Mouse (Mus musculus) myocyte (in vitro differentiated cells): ENCODE measurements at regions not wholly inside any gene's neighbourhood (a gene's known extent, or its start where the extent isn't known, plus 50 kb on each side); places are given as distances from the start of the nearest gene placed in this dataset.

ENCODE experiments used
- CEBPB ChIP-seq: IDR thresholded peaks from 2 replicates; pipeline ENCODE4 v1.6.1; 2011; ENCODE audit warnings: mild to moderate bottlenecking, moderate library complexity; ENCODE audit not compliant: poor library complexity, insufficient read depth, severe bottlenecking
- E2F4 ChIP-seq: IDR thresholded peaks from one replicate; pipeline ENCODE4 v1.6.1; 2011; ENCODE audit warnings: mild to moderate bottlenecking, control low read depth, moderate library complexity; ENCODE audit not compliant: insufficient read depth
- MAX ChIP-seq: IDR thresholded peaks from one replicate; pipeline ENCODE4 v1.6.1; 2011; ENCODE audit warnings: low read depth, mild to moderate bottlenecking, control low read depth
- MYOD1 ChIP-seq, 3 experiments: IDR thresholded peaks; one replicate each; pipeline ENCODE4 v1.6.1; 2011; ENCODE audit warnings: control low read depth in 2 of 3, low read depth in 2 of 3, mild to moderate bottlenecking in 2 of 3, moderate library complexity in 1 of 3; ENCODE audit not compliant: insufficient read length in 2 of 3, control insufficient read depth in 1 of 3
- MYOG ChIP-seq, 3 experiments: IDR thresholded peaks; one replicate each; pipeline ENCODE4 v1.6.1; 2011; ENCODE audit warnings: control low read depth in 2 of 3, low read depth in 2 of 3, mild to moderate bottlenecking in 2 of 3; ENCODE audit not compliant: insufficient read length in 2 of 3, control insufficient read depth in 1 of 3, insufficient read depth in 1 of 3
- POLR2A ChIP-seq: IDR thresholded peaks from one replicate; pipeline ENCODE4 v1.6.1; 2011; ENCODE audit warnings: low read depth, mild to moderate bottlenecking, control low read depth, moderate library complexity; ENCODE audit not compliant: insufficient read length
- POLR2AphosphoS2 ChIP-seq: IDR thresholded peaks from one replicate; pipeline ENCODE4 v1.6.1; 2011; ENCODE audit warnings: low read depth, control low read depth; ENCODE audit not compliant: insufficient read length
- REST ChIP-seq: IDR thresholded peaks from one replicate; pipeline ENCODE4 v1.6.1; 2011; ENCODE audit warnings: mild to moderate bottlenecking, control low read depth, moderate library complexity; ENCODE audit not compliant: insufficient read depth, insufficient read length
- SRF ChIP-seq: IDR thresholded peaks from one replicate; pipeline ENCODE4 v1.6.1; 2011; ENCODE audit warnings: low read depth; ENCODE audit not compliant: control insufficient read depth, insufficient read length
- TCF12 ChIP-seq: IDR thresholded peaks from one replicate; pipeline ENCODE4 v1.6.1; 2011; ENCODE audit warnings: mild to moderate bottlenecking, control low read depth; ENCODE audit not compliant: poor library complexity, insufficient read depth, severe bottlenecking
- TCF3 ChIP-seq: IDR thresholded peaks from one replicate; pipeline ENCODE4 v1.6.1; 2011; ENCODE audit warnings: low read depth, control low read depth; ENCODE audit not compliant: insufficient read length
- USF1 ChIP-seq: IDR thresholded peaks from one replicate; pipeline ENCODE4 v1.6.1; 2011; ENCODE audit warnings: low read depth, mild to moderate bottlenecking, control low read depth, moderate library complexity

DNA sequence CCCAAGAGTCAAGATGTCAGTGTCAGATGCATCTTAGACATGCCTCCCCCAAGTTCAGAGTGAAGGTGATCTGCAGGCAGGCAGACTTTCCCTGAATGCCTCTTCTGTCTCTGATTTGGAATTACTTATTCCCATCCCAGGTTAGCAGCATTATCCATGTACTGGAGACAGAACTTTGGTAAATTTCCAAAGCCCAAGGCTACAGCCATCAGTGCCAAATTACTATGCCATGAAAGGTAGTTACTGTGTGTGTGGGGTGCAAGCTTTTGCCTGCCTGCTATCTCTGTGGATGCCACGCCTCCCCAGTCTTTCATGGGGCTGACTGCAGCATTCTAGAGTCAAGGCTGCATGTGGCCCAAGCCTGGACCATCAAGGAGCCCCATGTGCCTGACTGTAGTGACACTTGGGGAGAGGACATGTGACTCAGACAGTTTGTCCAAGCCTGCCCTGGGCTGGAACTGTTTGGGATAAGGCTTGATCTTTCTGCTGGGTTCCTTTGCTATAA, 196.2 kb downstream of the Kcnrg start:
- TF ChIP-seq CEBPB: no peak
- no peak for TF ChIP-seq E2F4
- TF ChIP-seq POLR2AphosphoS2: no peak
- no peak for TF ChIP-seq MAX
- no peak for TF ChIP-seq USF1
- no peak for TF ChIP-seq POLR2A
- no peak for TF ChIP-seq TCF12
- TF ChIP-seq SRF: no peak
- TF ChIP-seq TCF3: no peak
- no peak for TF ChIP-seq REST
- TF ChIP-seq MYOG (IDR thresholded peaks at IDR 0.05; ENCODE audit: control insufficient read depth in 1 of 3, insufficient read depth in 1 of 3, insufficient read length in 2 of 3, low read depth in 2 of 3): no peak
- no peak for TF ChIP-seq MYOD1 (IDR thresholded peaks at IDR 0.05; ENCODE audit: control insufficient read depth in 1 of 3, insufficient read length in 2 of 3, low read depth in 2 of 3)
